Mouse (Mus musculus) embryonic facial prominence, embryonic 11.5 days (tissue): ENCODE measurements around the gene Med12. TPM values are rescaled to one million over a fixed set of nuclear protein-coding genes. Genes with fewer than 3 reads are reported as not detected.

Experiments
- ATAC-seq: fragments of 200-750 bp; cut with Nextera tagmentation; replicated peaks from 2 replicates; pipeline ENCODE4 v1.8.0; 2017; ENCODE audit warnings: low read depth; ENCODE audit not compliant: insufficient number of reproducible peaks, low FRiP score, low TSS enrichment
- DNase-seq: peaks from one replicate; pipeline ENCODE4 v3.0.0-alpha.2; 2015; ENCODE audit warnings: low spot score
- H3K27ac ChIP-seq: fragments of 300-500 bp; sonication (generic); replicated peaks from 2 replicates; pipeline ENCODE4 v1.5.1; 2014; ENCODE audit warnings: mild to moderate bottlenecking, low read depth, low read length, control low read depth
- H3K27me3 ChIP-seq: fragments of 300-500 bp; sonication (generic); 2 replicates; pipeline ENCODE4 v1.6.1; 2014; ENCODE audit warnings: mild to moderate bottlenecking, low read length, moderate library complexity, mixed read lengths; ENCODE audit not compliant: control insufficient read depth, insufficient read depth
- H3K36me3 ChIP-seq: fragments of 300-500 bp; sonication (generic); replicated peaks from 2 replicates; pipeline ENCODE4 v1.6.1; 2014; ENCODE audit warnings: low read depth, mild to moderate bottlenecking, low read length, moderate library complexity, mixed read lengths; ENCODE audit not compliant: control insufficient read depth, insufficient read depth
- H3K4me1 ChIP-seq: fragments of 300-500 bp; sonication (generic); 2 replicates; pipeline ENCODE4 v1.6.1; 2014; ENCODE audit warnings: low read length, mixed read lengths; ENCODE audit not compliant: control insufficient read depth, insufficient read depth
- H3K4me2 ChIP-seq: fragments of 300-500 bp; sonication (generic); 2 replicates; pipeline ENCODE4 v1.6.1; 2014; ENCODE audit warnings: low read depth, mild to moderate bottlenecking, control low read depth, low read length, moderate library complexity
- H3K4me3 ChIP-seq: fragments of 300-500 bp; sonication (generic); 2 replicates; pipeline ENCODE4 v1.5.1; 2014; ENCODE audit warnings: low read depth, low read length, control low read depth
- H3K9ac ChIP-seq: fragments of 300-500 bp; sonication (generic); replicated peaks from 2 replicates; pipeline ENCODE4 v1.6.1; 2014; ENCODE audit warnings: mild to moderate bottlenecking, control low read depth, low read length
- H3K9me3 ChIP-seq: fragments of 300-500 bp; sonication (generic); replicated peaks from 2 replicates; pipeline ENCODE4 v1.6.1; 2016; ENCODE audit warnings: mild to moderate bottlenecking, low read length, inconsistent platforms, mixed read lengths; ENCODE audit not compliant: control insufficient read depth
- WGBS: fragments of 180-500 bp; shearing (Covaris S2); extraction: QIAGEN DNeasy Blood & Tissue Kit; methylation state at CpG from one replicate; pipeline ENCODE4 v1.1.7; 2014; 5-methylcytosine and 5-hydroxymethylcytosine counted together
- polyA plus RNA-seq: library from polyadenylated mRNA; unstranded; fragments of >200 nt; fragmentation: Nextera tagmentation; extraction: Ambion mirVana; gene quantifications from 2 replicates; pipeline ENCODE4 v1.2.1, GENCODE M21; 2014

Med12 gene
- polyA plus RNA-seq, 1 experiment from 2014 or later, result 27.8 TPM

DNA sequence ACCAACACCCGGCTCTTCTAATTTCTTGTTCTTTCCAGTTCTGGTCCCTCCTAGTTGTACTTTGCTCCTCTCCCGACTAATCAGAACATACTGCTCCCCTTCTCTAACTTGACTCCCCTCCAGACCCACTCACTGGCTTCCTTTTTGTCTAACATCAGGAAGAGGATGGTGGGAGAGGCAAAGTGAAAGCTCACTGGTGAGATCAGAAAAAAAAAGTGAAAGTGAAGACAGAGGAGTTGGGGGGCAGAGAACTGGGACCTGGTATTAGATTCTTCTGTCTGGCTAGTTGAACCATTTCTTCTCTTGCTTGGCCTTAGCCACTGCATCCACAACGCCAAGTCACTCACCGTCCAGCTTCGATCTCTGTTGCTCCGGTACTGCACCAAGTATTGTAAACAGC lies 7.2 kb upstream of the Med12 start:
- H3K4me1 ChIP-seq, result no peaks in the 10 kb centered on the region
- no peak overlapping the region for H3K9ac ChIP-seq
- no peaks in the 10 kb centered on the region for H3K9me3 ChIP-seq
- no peak overlapping the region for H3K27ac ChIP-seq
- DNase-seq (no peak), ATAC-seq (no peak)
- H3K27me3 ChIP-seq, result no peaks in the 10 kb centered on the region
- H3K4me2 ChIP-seq, result no peak overlapping the region
- WGBS, result 97% methylated on average over 6 of the region's 6 CpGs
- no peaks in the 10 kb centered on the region for H3K36me3 ChIP-seq
- no peak overlapping the region for H3K4me3 ChIP-seq

DNA sequence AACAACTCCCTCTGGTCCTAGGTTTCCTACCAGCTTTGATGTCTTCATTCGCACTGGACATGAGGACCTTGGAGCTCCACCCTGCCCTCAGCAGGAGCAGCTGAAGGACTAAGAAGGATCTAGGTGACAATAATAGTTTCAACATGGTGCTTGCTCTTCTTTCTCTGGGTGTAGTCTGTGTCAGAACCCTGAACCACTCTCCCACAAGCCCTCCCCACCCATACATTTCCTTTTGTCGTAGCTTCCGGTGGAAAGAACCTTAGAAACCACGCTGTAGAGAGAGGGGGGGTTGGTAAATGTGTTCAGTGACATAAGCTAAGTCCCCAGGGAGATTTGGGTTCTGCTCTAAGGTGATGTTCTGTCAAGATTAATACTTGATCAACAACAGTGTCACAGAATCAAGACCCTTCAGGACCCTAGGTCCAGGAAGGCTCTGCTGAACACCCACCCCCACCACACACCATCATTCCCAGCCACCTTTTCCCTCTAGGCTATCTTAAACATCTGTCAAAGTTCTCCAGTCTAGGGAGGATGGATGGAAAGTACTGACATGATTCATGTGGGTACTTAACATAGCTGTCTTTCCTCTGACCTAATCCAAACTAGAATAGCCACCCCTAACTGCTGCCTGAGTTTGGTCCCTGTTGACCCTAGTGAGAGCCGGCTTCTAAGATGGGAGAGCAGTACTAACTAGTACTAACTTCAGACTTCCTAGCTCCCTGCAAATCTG lies 5.6 kb upstream of the Med12 start, which contains the start of gene Il2rg:
Gene Il2rg (minus strand): TSS at position 231 of the 730 bp plus-strand sequence.
- Histone ChIP-seq H3K4me3 (no peak within 1 kb of the TSS), H3K4me1 (no peaks in the 10 kb centered on the region), H3K27ac (no peak within 1 kb of the TSS), H3K36me3 (no peaks in the 10 kb centered on the region), H3K4me2 (no peak within 1 kb of the TSS), H3K27me3 (no peaks in the 10 kb centered on the region), H3K9ac (no peak within 1 kb of the TSS), H3K9me3 (no peaks in the 10 kb centered on the region)
- ATAC-seq (no peak), DNase-seq (no peak)
- 70% methylated on average over 5 of the region's 5 CpGs for WGBS

DNA sequence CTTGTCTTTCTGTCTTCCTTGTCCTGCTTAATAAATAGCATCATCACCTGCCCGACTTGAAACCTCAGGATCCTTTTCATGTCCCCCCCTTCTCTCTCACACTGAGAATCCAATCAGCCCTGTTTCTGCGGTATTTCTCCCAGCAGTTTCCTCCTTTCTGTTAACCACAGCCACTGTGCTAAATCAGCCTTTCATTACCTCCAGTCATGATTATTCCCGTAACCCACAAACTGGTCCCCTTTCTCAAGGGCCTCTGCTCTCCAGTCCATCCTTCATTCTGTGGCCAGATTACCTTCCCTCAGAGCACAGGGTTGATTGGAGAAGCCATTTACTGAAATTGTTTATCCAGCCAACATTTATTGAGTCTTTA lies 5.1 kb upstream of the Med12 start, which contains the start of gene Gm20489:
Gene Gm20489 (minus strand): TSS at position 269 of the 370 bp plus-strand sequence.
- Histone ChIP-seq H3K9ac (no peak within 1 kb of the TSS), H3K9me3 (no peaks in the 10 kb centered on the region), H3K4me3 (no peak within 1 kb of the TSS), H3K27me3 (no peaks in the 10 kb centered on the region), H3K27ac (no peak within 1 kb of the TSS), H3K4me2 (no peak within 1 kb of the TSS), H3K36me3 (no peaks in the 10 kb centered on the region), H3K4me1 (no peaks in the 10 kb centered on the region)
- WGBS, result 56% methylated on average over 3 of the region's 3 CpGs
- ATAC-seq, result no peak
- no peak for DNase-seq

DNA sequence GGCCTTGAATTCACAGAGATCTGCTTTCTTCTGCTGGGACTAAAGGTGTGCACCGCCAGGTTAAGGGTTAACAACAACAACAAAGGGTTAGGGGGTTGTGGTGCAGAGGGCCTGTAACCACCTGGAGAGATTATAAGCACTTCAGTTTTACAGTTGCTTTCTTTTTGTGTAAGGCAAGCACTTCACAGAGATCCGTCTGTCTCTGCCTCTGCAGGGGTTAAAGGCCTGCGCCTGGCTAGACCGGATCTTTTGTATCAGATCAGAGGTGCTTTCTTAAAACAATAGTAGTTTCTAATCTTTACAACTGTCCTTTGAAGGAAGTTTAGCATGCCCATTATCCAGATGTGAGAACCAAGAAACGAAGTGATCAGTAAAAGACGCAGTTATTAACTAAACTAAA lies 420 bp upstream of the Med12 start:
- Histone ChIP-seq H3K27ac (no peak overlapping the region), H3K36me3 (no peaks in the 10 kb centered on the region), H3K4me3 (0 out of 2 replicates have a peak overlapping the region, but pooled peaks have one; percentile 51), H3K4me1 (no peaks in the 10 kb centered on the region), H3K4me2 (peak overlapping the region; percentile 10; the same call in 1 of the 2 replicates), H3K27me3 (no peaks in the 10 kb centered on the region), H3K9me3 (no peaks in the 10 kb centered on the region), H3K9ac (peak overlapping the region; percentile 71)
- 24% methylated on average over 6 of the region's 6 CpGs for WGBS
- peak; percentile 34; the same call in 1 of the 2 replicates for ATAC-seq
- no peak for DNase-seq

DNA sequence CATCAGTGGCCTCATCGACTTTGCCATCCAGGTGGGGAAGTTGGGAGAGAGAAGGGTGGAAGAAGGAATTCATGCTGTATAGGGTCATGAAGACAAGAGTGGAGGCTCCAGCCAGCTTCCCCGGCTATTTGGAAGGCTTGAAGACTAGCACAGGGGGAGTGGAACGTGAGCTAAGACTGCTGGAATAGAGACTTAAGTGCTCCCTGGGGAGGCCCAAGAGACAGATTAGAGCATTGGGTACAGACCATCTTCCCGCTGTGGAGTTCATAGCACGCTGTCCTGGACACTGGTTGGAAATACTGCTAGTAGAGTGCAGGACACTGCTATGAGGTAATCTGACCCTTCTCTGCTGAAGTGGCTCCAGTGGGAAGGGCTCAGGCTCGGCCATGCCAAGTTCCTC lies 9.0 kb downstream of the Med12 start:
- ATAC-seq (no peak), DNase-seq (no peak)
- H3K27ac ChIP-seq, result no peak overlapping the region
- no peak overlapping the region for H3K9ac ChIP-seq
- H3K4me2 ChIP-seq, result no peak overlapping the region
- no peaks in the 10 kb centered on the region for H3K27me3 ChIP-seq
- H3K9me3 ChIP-seq, result no peaks in the 10 kb centered on the region
- H3K4me1 ChIP-seq, result no peaks in the 10 kb centered on the region
- 82% methylated on average over 6 of the region's 6 CpGs for WGBS
- no peak overlapping the region for H3K4me3 ChIP-seq
- no peaks in the 10 kb centered on the region; the same call in 1 of the 2 replicates for H3K36me3 ChIP-seq

DNA sequence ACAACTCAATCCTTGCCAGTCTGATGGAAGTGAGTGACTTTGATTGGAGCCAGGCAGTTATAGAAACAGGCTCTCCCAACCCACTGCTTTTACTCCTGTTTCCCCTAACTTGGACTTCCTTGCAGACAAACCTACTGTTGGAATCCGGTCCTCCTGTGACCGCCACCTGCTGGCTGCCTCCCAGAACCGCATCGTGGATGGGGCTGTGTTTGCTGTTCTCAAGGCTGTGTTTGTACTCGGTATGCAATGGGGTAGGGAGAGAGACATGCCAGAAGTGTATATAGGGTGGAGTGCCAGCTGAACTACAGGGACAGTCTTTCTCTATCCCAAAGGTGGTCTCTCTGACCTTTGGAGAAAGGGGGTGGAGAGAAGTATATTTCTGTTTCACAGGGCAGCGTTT lies 11.7 kb downstream of the Med12 start:
- no peak for ATAC-seq
- Histone ChIP-seq H3K4me1 (no peaks in the 10 kb centered on the region), H3K27ac (no peak overlapping the region), H3K4me3 (no peak overlapping the region), H3K36me3 (no peaks in the 10 kb centered on the region; the same call in 1 of the 2 replicates), H3K4me2 (no peak overlapping the region), H3K9ac (no peak overlapping the region), H3K27me3 (no peaks in the 10 kb centered on the region), H3K9me3 (no peaks in the 10 kb centered on the region)
- 30% methylated on average over 6 of the region's 6 CpGs for WGBS
- DNase-seq, result peak; percentile 65

DNA sequence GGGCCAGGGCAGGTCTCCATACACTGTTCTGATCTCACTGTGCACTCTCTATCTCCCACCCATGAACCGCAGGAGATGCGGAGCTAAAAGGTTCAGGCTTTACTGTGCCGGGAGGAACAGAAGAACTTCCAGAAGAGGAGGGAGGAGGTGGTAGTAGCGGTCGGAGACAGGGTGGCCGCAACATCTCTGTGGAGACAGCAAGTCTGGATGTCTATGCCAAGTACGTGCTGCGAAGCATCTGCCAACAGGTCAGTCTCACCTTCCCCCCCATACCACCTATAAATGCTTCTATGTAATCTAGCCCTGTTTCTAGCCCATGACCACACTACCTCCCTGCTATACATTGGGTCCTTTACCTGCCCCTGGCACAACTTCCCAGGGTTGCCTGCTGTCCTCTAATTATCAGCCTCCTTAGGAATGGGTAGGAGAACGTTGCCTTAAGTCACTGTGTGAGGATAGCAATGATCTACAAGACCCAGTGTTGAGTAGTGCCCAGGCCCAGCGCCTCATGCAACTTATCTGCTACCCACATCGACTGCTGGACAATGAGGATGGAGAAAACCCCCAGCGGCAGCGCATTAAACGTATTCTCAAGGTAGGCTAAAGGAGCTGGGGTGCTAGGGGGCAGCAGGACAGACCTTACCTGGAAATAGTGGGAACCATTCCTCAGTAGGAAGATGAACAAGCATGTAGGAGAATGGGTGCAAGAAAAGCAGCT lies 12.3 kb downstream of the Med12 start:
- H3K36me3 ChIP-seq, result no peaks in the 10 kb centered on the region; the same call in 1 of the 2 replicates
- no peaks in the 10 kb centered on the region for H3K9me3 ChIP-seq
- no peak overlapping the region for H3K4me3 ChIP-seq
- no peak overlapping the region for H3K9ac ChIP-seq
- no peak overlapping the region for H3K4me2 ChIP-seq
- ATAC-seq (no peak; the same call in 1 of the 2 replicates), DNase-seq (no peak)
- no peak overlapping the region for H3K27ac ChIP-seq
- H3K4me1 ChIP-seq, result no peaks in the 10 kb centered on the region
- 93% methylated on average over 14 of the region's 14 CpGs for WGBS
- H3K27me3 ChIP-seq, result no peaks in the 10 kb centered on the region

DNA sequence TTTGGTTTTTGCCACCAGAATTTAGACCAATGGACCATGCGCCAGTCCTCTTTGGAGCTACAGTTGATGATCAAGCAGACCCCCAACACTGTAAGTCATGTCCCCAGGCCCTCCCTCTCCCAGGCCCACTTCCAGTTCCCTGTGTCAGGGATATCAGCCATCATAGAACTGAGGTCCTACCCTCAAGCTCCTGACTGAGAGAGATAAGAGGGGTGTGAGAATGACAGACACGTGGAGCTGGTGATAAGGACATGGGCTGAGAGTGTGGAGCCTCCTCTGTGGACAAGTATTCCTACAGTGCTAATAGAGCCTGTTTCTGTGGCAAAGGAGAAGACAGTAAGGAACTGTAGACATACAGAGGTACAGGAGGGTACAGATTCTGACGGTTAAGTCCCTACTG lies 13.7 kb downstream of the Med12 start:
- Histone ChIP-seq H3K4me3 (no peak overlapping the region), H3K27me3 (no peaks in the 10 kb centered on the region), H3K27ac (no peak overlapping the region), H3K9me3 (no peaks in the 10 kb centered on the region), H3K9ac (no peak overlapping the region), H3K36me3 (no peaks in the 10 kb centered on the region; the same call in 1 of the 2 replicates), H3K4me2 (no peak overlapping the region), H3K4me1 (no peaks in the 10 kb centered on the region)
- ATAC-seq (no peak), DNase-seq (no peak)
- 96% methylated on average over 3 of the region's 3 CpGs for WGBS
